Mouse (Mus musculus): Measurements from ENCODE around the gene Map3k7cl.

Gene Map3k7cl

GRCm38 (mm10) chr16:87552907-87553691 lies at the start of gene Map3k7cl:
TSS of gene Map3k7cl (plus strand) at chr16:87553330.
- DNase-seq (ENCODE audit: low spot score) = no peak

GRCm38 (mm10) chr16:87511706-87512105 lies 41.4 kb upstream of the Map3k7cl start:
- no peak for DNase-seq (ENCODE audit: low spot score)

- DNase-seq (ENCODE audit: low spot score) = no peak
Observed at GRCm38 (mm10) chr16:87512331-87512730, 40.8 kb upstream of the Map3k7cl start.

GRCm38 (mm10) chr16:87524228-87524627 lies 28.9 kb upstream of the Map3k7cl start:
- DNase-seq (ENCODE audit: low spot score) = no peak

GRCm38 (mm10) chr16:87527553-87528249 lies 25.4 kb upstream of the Map3k7cl start:
- no peak for DNase-seq (ENCODE audit: low spot score)

- no peak for DNase-seq (ENCODE audit: low spot score)
Observed at GRCm38 (mm10) chr16:87528755-87529154, 24.4 kb upstream of the Map3k7cl start.

GRCm38 (mm10) chr16:87548348-87548747 lies 4.8 kb upstream of the Map3k7cl start:
- no peak for DNase-seq (ENCODE audit: low spot score)

- DNase-seq (ENCODE audit: low spot score) = no peak
Observed at GRCm38 (mm10) chr16:87556320-87556719, 3.2 kb downstream of the Map3k7cl start.

- DNase-seq (ENCODE audit: low spot score) = no peak
Observed at GRCm38 (mm10) chr16:87561501-87561900, 8.4 kb downstream of the Map3k7cl start.

GRCm38 (mm10) chr16:87563524-87563923 lies 10.4 kb downstream of the Map3k7cl start:
- no peak for DNase-seq (ENCODE audit: low spot score)

- DNase-seq (ENCODE audit: low spot score) = no peak
Observed at GRCm38 (mm10) chr16:87564564-87564963, 11.4 kb downstream of the Map3k7cl start.

GRCm38 (mm10) chr16:87567572-87567971 lies 14.4 kb downstream of the Map3k7cl start:
- no peak for DNase-seq (ENCODE audit: low spot score)

GRCm38 (mm10) chr16:87568241-87568640 lies 15.1 kb downstream of the Map3k7cl start:
- no peak for DNase-seq (ENCODE audit: low spot score)

GRCm38 (mm10) chr16:87569576-87570105 lies 16.5 kb downstream of the Map3k7cl start:
- no peak for DNase-seq (ENCODE audit: low spot score)

GRCm38 (mm10) chr16:87570334-87570733 lies 17.2 kb downstream of the Map3k7cl start:
- no peak for DNase-seq (ENCODE audit: low spot score)

- DNase-seq (ENCODE audit: low spot score) = no peak
Observed at GRCm38 (mm10) chr16:87573409-87573808, 20.3 kb downstream of the Map3k7cl start.

GRCm38 (mm10) chr16:87574160-87574559 lies 21.0 kb downstream of the Map3k7cl start:
- no peak for DNase-seq (ENCODE audit: low spot score)

- no peak for DNase-seq (ENCODE audit: low spot score)
Observed at GRCm38 (mm10) chr16:87575600-87575999, 22.5 kb downstream of the Map3k7cl start.

GRCm38 (mm10) chr16:87578881-87579280 lies 25.8 kb downstream of the Map3k7cl start:
- no peak for DNase-seq (ENCODE audit: low spot score)

- DNase-seq (ENCODE audit: low spot score) = no peak
Observed at GRCm38 (mm10) chr16:87579462-87579861, 26.3 kb downstream of the Map3k7cl start.

- no peak for DNase-seq (ENCODE audit: low spot score)
Observed at GRCm38 (mm10) chr16:87582776-87583175, 29.6 kb downstream of the Map3k7cl start.

GRCm38 (mm10) chr16:87584618-87585017 lies 31.5 kb downstream of the Map3k7cl start:
- no peak for DNase-seq (ENCODE audit: low spot score)

All from yolk sac, embryonic 10.5 days (tissue).